Mouse (Mus musculus) heart, adult 2 months (tissue): ENCODE results near the gene Kirrel3. TPM values are rescaled to one million over a fixed set of nuclear protein-coding genes. Genes with fewer than 3 reads are reported as not detected.

Experiments used
- DNase-seq, 2 experiments: peaks; one replicate each; pipeline ENCODE4 v3.0.0; 2021
- H3K27ac ChIP-seq: fragments of 200-600 bp; 2 replicates; pipeline ENCODE4 v1.8.1; 2022
- H3K27me3 ChIP-seq: fragments of 200-500 bp; 2 replicates; pipeline ENCODE4 v1.6.1; 2012; ENCODE audit warnings: mild to moderate bottlenecking, low read length, inconsistent platforms, mixed read lengths; ENCODE audit not compliant: control insufficient read depth, insufficient read depth
- H3K36me3 ChIP-seq: fragments of 200-500 bp; 2 replicates; pipeline ENCODE4 v1.6.1; 2012; ENCODE audit warnings: low read length, inconsistent platforms; ENCODE audit not compliant: control insufficient read depth, insufficient read depth
- H3K4me1 ChIP-seq: fragments of 200-500 bp; 2 replicates; pipeline ENCODE4 v1.6.1; 2011; ENCODE audit warnings: low read length; ENCODE audit not compliant: control insufficient read depth, insufficient read depth
- H3K4me3 ChIP-seq: fragments of 200-600 bp; 2 replicates; pipeline ENCODE4 v1.8.1; 2022
- H3K79me2 ChIP-seq: fragments of 200-500 bp; replicated peaks from 2 replicates; pipeline ENCODE4 v1.6.1; 2012; ENCODE audit warnings: mild to moderate bottlenecking, inconsistent platforms, low read length, moderate library complexity, mixed read lengths; ENCODE audit not compliant: control insufficient read depth, insufficient read depth
- H3K9ac ChIP-seq: fragments of 200-500 bp; 2 replicates; pipeline ENCODE4 v1.6.1; 2012; ENCODE audit warnings: low read depth, mild to moderate bottlenecking, control low read depth, inconsistent platforms, low read length, mixed read lengths
- CTCF ChIP-seq: fragments of 200-600 bp; IDR thresholded peaks from 2 replicates; pipeline ENCODE4 v1.8.1; 2022; ENCODE audit warnings: antibody characterized with exemption, mild to moderate bottlenecking, moderate library complexity
- EP300 ChIP-seq: fragments of 200-500 bp; IDR thresholded peaks from 2 replicates; pipeline ENCODE4 v1.6.1; 2011; ENCODE audit warnings: low read depth, low read length, control low read depth; ENCODE audit not compliant: insufficient read depth
- POLR2A ChIP-seq: fragments of 200-500 bp; IDR thresholded peaks from 2 replicates; pipeline ENCODE4 v1.6.1; 2011; ENCODE audit warnings: mild to moderate bottlenecking, low read depth, low read length, control low read depth; ENCODE audit not compliant: insufficient read depth
- WGBS: fragments of 180-500 bp; shearing (Covaris S2); methylation state at CpG from one replicate; pipeline ENCODE4 v1.1.7; 2018; 5-methylcytosine and 5-hydroxymethylcytosine counted together
- intact Hi-C: fragments of 180-260 bp; cut with DNase I; formaldehyde crosslinking; loops from one replicate; pipeline ENCODE4 v1.15.1; 2025
- polyA plus RNA-seq: library from polyadenylated mRNA; depleted of rRNA; stranded (reverse); fragments of >200 nt; gene quantifications from 2 replicates; pipeline ENCODE4 v1.2.3, GENCODE M21; 2012
- total RNA-seq, 2 experiments: library from RNA; stranded (reverse); gene quantifications; 2 replicates each; pipeline ENCODE4 v1.2.3; 2021

The Kirrel3 gene
- total and polyA plus RNA-seq, 3 experiments: 0.18 to 0.59 (median 0.57) TPM

DNA sequence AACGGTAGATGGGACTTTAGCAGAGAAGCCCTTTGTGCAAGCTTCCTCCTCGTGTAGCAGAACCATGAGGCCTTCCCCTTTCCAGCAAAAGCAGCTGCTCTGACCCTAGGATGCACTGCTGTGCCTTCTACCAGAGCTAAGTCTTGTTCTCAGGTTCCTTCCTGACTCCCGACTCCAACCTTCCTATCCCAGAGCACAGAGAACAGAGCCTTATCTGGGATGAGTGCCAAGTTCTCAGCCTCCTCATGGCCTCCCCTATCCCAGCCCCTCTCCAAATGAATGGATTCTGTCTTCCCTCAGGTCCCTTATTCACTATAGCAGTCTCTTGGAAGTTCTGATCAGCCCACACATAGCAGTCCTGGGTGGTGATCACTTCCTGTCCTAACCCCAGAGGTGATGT lies 391.5 kb downstream of the Kirrel3 start:
- intact Hi-C loops: no loop called here
- 44% methylated on average over 3 of the region's 3 CpGs for WGBS
- H3K36me3 ChIP-seq: no peaks in the 10 kb centered on the region
- no peaks in the 10 kb centered on the region for H3K27me3 ChIP-seq
- TF ChIP-seq EP300 (no peak), CTCF (no peak), POLR2A (no peak)
- no peaks in the 10 kb centered on the region for H3K79me2 ChIP-seq
- no peak overlapping the region for H3K9ac ChIP-seq
- H3K27ac ChIP-seq: no peak overlapping the region
- DNase-seq: no peak
- no peak overlapping the region for H3K4me3 ChIP-seq
- no peaks in the 10 kb centered on the region for H3K4me1 ChIP-seq

DNA sequence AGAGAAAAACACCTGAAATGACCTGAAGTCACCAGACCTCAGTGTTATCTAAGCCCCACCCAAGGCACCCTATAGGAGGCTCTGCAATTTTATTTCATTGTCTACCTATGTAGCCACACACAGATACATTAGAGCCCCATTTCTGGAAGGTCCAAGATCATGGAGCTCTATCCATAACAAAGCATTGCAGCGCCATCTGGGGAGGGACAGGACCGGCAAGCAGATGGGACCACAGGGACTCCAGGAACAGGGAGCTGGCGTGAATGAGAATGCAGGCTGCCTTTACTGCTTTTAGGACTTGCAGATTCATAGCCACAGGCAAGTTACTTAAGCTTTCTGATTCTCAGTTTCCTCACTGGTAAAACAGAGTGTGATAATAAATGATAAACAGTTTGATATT lies 392.1 kb downstream of the Kirrel3 start:
- H3K4me3 ChIP-seq: no peak overlapping the region
- H3K79me2 ChIP-seq: no peaks in the 10 kb centered on the region
- TF ChIP-seq CTCF (no peak), POLR2A (no peak), EP300 (no peak)
- H3K9ac ChIP-seq: no peak overlapping the region
- H3K27ac ChIP-seq: no peak overlapping the region
- DNase-seq: no peak
- no peaks in the 10 kb centered on the region for H3K4me1 ChIP-seq
- WGBS: 61% methylated on average over 3 of the region's 3 CpGs
- intact Hi-C loops: no loop called here
- H3K36me3 ChIP-seq: no peaks in the 10 kb centered on the region
- no peaks in the 10 kb centered on the region for H3K27me3 ChIP-seq

DNA sequence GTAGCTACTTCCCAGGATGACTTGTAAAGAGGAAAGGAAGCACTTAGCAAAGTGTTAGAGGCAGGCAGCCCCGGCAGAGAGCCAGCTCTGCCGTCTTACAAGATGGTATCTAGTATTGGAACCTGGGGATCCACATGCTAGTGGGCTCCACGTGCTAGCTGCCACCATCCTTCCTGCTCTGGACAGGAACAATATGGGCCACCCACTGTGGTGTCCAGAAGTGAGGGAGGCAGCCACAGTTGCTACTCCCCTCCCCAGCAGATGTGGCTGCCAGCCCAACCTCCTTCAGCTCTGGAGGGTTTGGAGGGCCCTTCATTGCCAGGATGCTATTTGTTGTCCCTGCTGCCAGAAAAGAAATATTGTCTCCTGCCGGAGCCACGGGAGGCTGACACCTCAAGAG lies 396.1 kb downstream of the Kirrel3 start:
- H3K27me3 ChIP-seq: no peaks in the 10 kb centered on the region
- TF ChIP-seq CTCF: no peak
- TF ChIP-seq EP300: no peak
- TF ChIP-seq POLR2A: no peak
- H3K4me1 ChIP-seq: no peaks in the 10 kb centered on the region
- no peak for DNase-seq
- no peaks in the 10 kb centered on the region for H3K79me2 ChIP-seq
- no peak overlapping the region for H3K9ac ChIP-seq
- intact Hi-C loops: no loop called here
- no peak overlapping the region for H3K4me3 ChIP-seq
- WGBS: 20% methylated on average over 5 of the region's 5 CpGs
- no peak overlapping the region for H3K27ac ChIP-seq
- H3K36me3 ChIP-seq: no peaks in the 10 kb centered on the region

DNA sequence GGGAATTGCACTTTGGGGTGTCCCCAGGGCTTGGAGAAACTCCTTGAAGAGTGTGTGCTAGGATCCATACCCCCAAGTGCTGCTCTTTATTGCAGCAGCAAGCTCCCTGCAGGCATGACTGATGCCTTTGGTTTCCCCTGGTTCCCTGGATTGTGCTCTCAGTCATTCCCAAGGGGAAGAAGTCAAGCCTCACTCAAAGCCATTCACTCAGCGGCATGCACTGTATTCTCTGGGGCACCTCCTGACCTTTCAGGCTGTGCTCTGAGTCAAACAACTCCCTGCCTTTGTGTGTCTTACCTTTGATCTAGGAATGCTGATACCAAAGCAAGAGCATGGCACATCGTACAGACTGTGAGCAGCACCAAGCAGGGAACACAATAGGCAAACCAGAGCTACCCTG lies 396.5 kb downstream of the Kirrel3 start:
- Histone ChIP-seq H3K27me3 (no peaks in the 10 kb centered on the region), H3K4me3 (no peak overlapping the region), H3K36me3 (no peaks in the 10 kb centered on the region), H3K9ac (no peak overlapping the region), H3K4me1 (no peaks in the 10 kb centered on the region), H3K27ac (no peak overlapping the region), H3K79me2 (no peaks in the 10 kb centered on the region)
- no peak for DNase-seq
- intact Hi-C loops: no loop called here
- TF ChIP-seq EP300 (no peak), POLR2A (no peak), CTCF (no peak)
- 45% methylated on average over 2 of the region's 2 CpGs for WGBS

DNA sequence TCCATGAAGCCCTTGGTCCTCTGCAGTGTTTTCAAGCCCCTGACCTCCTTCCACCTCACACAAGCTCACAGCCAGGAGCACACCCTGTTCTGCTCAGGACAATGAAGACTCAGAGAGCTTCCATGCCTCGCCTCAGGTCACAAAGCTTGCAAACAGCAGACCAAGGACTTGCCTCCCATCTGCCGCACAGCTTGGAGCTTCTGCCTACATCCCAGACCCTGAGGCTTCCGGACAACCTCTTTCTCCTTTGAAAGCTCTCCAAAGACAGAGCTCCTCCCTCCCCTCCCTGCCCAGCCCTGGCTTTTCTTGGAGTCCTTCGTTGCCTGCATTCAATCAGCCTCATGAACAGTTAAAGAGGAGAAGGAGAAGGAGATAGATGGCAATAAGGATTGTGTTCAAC lies 397.4 kb downstream of the Kirrel3 start:
- H3K27ac ChIP-seq: no peak overlapping the region
- 21% methylated on average over 4 of the region's 4 CpGs for WGBS
- TF ChIP-seq POLR2A (no peak), EP300 (no peak), CTCF (no peak)

DNA sequence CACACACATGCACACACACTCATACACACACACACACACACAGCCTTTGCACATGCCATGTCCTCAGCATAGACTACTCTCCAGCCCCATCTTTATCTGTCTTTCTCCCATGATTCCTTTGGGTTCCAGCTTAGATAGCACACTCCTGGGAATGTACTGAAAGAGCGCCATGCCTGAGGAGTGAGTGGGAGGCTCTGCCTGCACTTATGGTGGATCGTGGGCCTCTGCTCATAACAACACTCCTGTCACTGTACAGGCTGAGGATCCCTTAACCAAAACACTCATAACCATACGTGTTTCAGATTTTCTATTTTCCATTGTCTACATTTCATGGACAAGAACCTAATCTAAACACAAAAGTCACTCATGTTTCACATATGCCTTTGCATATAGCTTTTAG lies 398.6 kb downstream of the Kirrel3 start:
- H3K79me2 ChIP-seq: no peaks in the 10 kb centered on the region
- H3K36me3 ChIP-seq: no peaks in the 10 kb centered on the region
- H3K4me1 ChIP-seq: no peaks in the 10 kb centered on the region
- H3K9ac ChIP-seq: no peak overlapping the region
- H3K27ac ChIP-seq: no peak overlapping the region
- intact Hi-C loops: no loop called here
- no peaks in the 10 kb centered on the region for H3K27me3 ChIP-seq
- no peak overlapping the region for H3K4me3 ChIP-seq
- 73% methylated on average over 3 of the region's 3 CpGs for WGBS
- no peak for TF ChIP-seq POLR2A
- no peak for TF ChIP-seq CTCF
- TF ChIP-seq EP300: no peak
- DNase-seq: no peak

More for the DNA sequence above, 397.4 kb downstream of the Kirrel3 start:
- H3K4me1 ChIP-seq: no peaks in the 10 kb centered on the region
- H3K36me3 ChIP-seq: no peaks in the 10 kb centered on the region
- no peak for DNase-seq
- H3K4me3 ChIP-seq: no peak overlapping the region
- no peaks in the 10 kb centered on the region for H3K79me2 ChIP-seq
- intact Hi-C loops: no loop called here
- H3K9ac ChIP-seq: no peak overlapping the region
- H3K27me3 ChIP-seq: no peaks in the 10 kb centered on the region

DNA sequence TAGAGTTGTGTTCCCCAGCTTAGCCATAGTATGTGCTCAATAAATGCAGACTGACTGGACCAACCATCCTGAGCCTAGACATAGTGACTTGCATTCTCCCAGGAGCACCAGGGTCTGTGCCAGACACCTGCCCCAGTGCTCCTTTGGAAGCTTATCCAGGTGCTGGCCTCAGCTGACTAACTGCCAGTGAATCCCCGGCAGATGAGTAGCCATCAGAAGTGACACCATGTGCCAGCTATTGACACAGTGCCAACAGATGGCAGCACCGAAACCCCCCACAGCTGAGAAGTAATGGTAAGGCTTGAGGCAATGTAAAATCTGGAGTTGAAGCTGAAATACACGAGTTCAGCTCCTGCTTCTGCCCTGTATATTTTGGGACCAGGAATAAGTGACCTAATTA lies 399.2 kb downstream of the Kirrel3 start:
- WGBS: 79% methylated on average over 3 of the region's 3 CpGs
- Histone ChIP-seq H3K36me3 (no peaks in the 10 kb centered on the region), H3K4me1 (no peaks in the 10 kb centered on the region), H3K4me3 (no peak overlapping the region), H3K27ac (no peak overlapping the region), H3K9ac (no peak overlapping the region), H3K27me3 (no peaks in the 10 kb centered on the region), H3K79me2 (no peaks in the 10 kb centered on the region)
- DNase-seq: no peak
- intact Hi-C loops: no loop called here
- TF ChIP-seq POLR2A (no peak), EP300 (no peak), CTCF (no peak)
